Mouse (Mus musculus): Measurements from ENCODE around the gene Coa3. TPM values are rescaled to one million over a fixed set of nuclear protein-coding genes. Genes with fewer than 3 reads are reported as not detected.

The Coa3 gene
- polyA plus RNA-seq, 1 experiment: 194 TPM

- peaks cover 11% of the 10 kb centered on the region for H3K4me1 ChIP-seq (ENCODE audit: control insufficient read depth, insufficient read depth, low read length)
- no peak for DNase-seq
- WGBS: 47% methylated on average over 6 of the region's 6 CpGs
- no peak for TF ChIP-seq POLR2A (IDR thresholded peaks at IDR 0.05; ENCODE audit: borderline replicate concordance, extremely low read depth, low read depth, low read length)
- no peak for TF ChIP-seq CTCF (IDR thresholded peaks at IDR 0.05; ENCODE audit: insufficient read depth, low read length)
- no peak overlapping the region for H3K4me3 ChIP-seq (replicated peaks; ENCODE audit: extremely low read depth, low read depth, low read length)
Measured at GRCm38 (mm10) chr11:101259261-101259712, 19.6 kb downstream of the Coa3 start.

- DNase-seq: no peak
- WGBS: 74% methylated on average over 13 of the region's 13 CpGs
- no peak overlapping the region for H3K4me3 ChIP-seq (replicated peaks; ENCODE audit: extremely low read depth, low read depth, low read length)
- TF ChIP-seq CTCF (IDR thresholded peaks at IDR 0.05; ENCODE audit: insufficient read depth, low read length) (no peak), POLR2A (IDR thresholded peaks at IDR 0.05; ENCODE audit: borderline replicate concordance, extremely low read depth, low read depth, low read length) (no peak)
- peaks cover 10% of the 10 kb centered on the region for H3K4me1 ChIP-seq (ENCODE audit: control insufficient read depth, insufficient read depth, low read length)
Measured at GRCm38 (mm10) chr11:101255826-101256775, 22.8 kb downstream of the Coa3 start.

- WGBS: under 1% methylated on average over 40 of the region's 40 CpGs
Measured at GRCm38 (mm10) chr11:101253613-101254389, 25.1 kb downstream of the Coa3 start, which contains the start of gene Vps25. Vps25 (plus strand) TSS chr11:101253707.

GRCm38 (mm10) chr11:101252941-101253340, 26.0 kb downstream of the Coa3 start:
- peaks cover 5% of the 10 kb centered on the region for H3K4me1 ChIP-seq (ENCODE audit: control insufficient read depth, insufficient read depth, low read length)
- DNase-seq: no peak
- WGBS: under 1% methylated on average over 7 of the region's 7 CpGs
- peak overlapping the region; percentile 52 for H3K4me3 ChIP-seq (replicated peaks; ENCODE audit: extremely low read depth, low read depth, low read length)
- no peak for TF ChIP-seq POLR2A (IDR thresholded peaks at IDR 0.05; ENCODE audit: borderline replicate concordance, extremely low read depth, low read depth, low read length)
- TF ChIP-seq CTCF (IDR thresholded peaks at IDR 0.05; ENCODE audit: insufficient read depth, low read length): no peak

More at GRCm38 (mm10) chr11:101253613-101254389, 25.1 kb downstream of the Coa3 start, which contains the start of gene Vps25:
- H3K4me1 ChIP-seq (ENCODE audit: control insufficient read depth, insufficient read depth, low read length): peaks cover 5% of the 10 kb centered on the region
- no peak for TF ChIP-seq CTCF (IDR thresholded peaks at IDR 0.05; ENCODE audit: insufficient read depth, low read length)
- peak; percentile 96 for TF ChIP-seq POLR2A (IDR thresholded peaks at IDR 0.05; ENCODE audit: borderline replicate concordance, extremely low read depth, low read depth, low read length)
- DNase-seq: peak; percentile 87
- peak within 1 kb of the TSS; percentile 97 for H3K4me3 ChIP-seq (replicated peaks; ENCODE audit: extremely low read depth, low read depth, low read length)

GRCm38 (mm10) chr11:101251031-101251430, 27.9 kb downstream of the Coa3 start:
- TF ChIP-seq CTCF (IDR thresholded peaks at IDR 0.05; ENCODE audit: insufficient read depth, low read length) (no peak), POLR2A (IDR thresholded peaks at IDR 0.05; ENCODE audit: borderline replicate concordance, extremely low read depth, low read depth, low read length) (no peak)

GRCm38 (mm10) chr11:101248258-101248994, 30.5 kb downstream of the Coa3 start:
- peak; percentile 64 for DNase-seq
- peak; percentile 48; the same call in 1 of the 2 replicates for TF ChIP-seq POLR2A (IDR thresholded peaks at IDR 0.05; ENCODE audit: borderline replicate concordance, extremely low read depth, low read depth, low read length)
- TF ChIP-seq CTCF (IDR thresholded peaks at IDR 0.05; ENCODE audit: insufficient read depth, low read length): peak; percentile 53
- WGBS: 20% methylated on average over 14 of the region's 14 CpGs
- H3K4me3 ChIP-seq (replicated peaks; ENCODE audit: extremely low read depth, low read depth, low read length): peak overlapping the region; percentile 66
- peaks cover 3% of the 10 kb centered on the region for H3K4me1 ChIP-seq (ENCODE audit: control insufficient read depth, insufficient read depth, low read length)

More at GRCm38 (mm10) chr11:101251031-101251430, 27.9 kb downstream of the Coa3 start:
- Histone ChIP-seq H3K4me3 (replicated peaks; ENCODE audit: extremely low read depth, low read depth, low read length) (no peak overlapping the region), H3K4me1 (ENCODE audit: control insufficient read depth, insufficient read depth, low read length) (peaks cover 5% of the 10 kb centered on the region)
- WGBS: 71% methylated on average over 2 of the region's 2 CpGs
- no peak for DNase-seq

GRCm38 (mm10) chr11:101247521-101248030, 31.3 kb downstream of the Coa3 start:
- DNase-seq: no peak
- H3K4me3 ChIP-seq (replicated peaks; ENCODE audit: extremely low read depth, low read depth, low read length): peak overlapping the region; percentile 66

GRCm38 (mm10) chr11:101246702-101247012, 32.3 kb downstream of the Coa3 start:
- TF ChIP-seq POLR2A (IDR thresholded peaks at IDR 0.05; ENCODE audit: borderline replicate concordance, extremely low read depth, low read depth, low read length): no peak
- TF ChIP-seq CTCF (IDR thresholded peaks at IDR 0.05; ENCODE audit: insufficient read depth, low read length): no peak

More at GRCm38 (mm10) chr11:101247521-101248030, 31.3 kb downstream of the Coa3 start:
- no peak for TF ChIP-seq CTCF (IDR thresholded peaks at IDR 0.05; ENCODE audit: insufficient read depth, low read length)
- TF ChIP-seq POLR2A (IDR thresholded peaks at IDR 0.05; ENCODE audit: borderline replicate concordance, extremely low read depth, low read depth, low read length): peak; percentile 41; the same call in 1 of the 2 replicates
- H3K4me1 ChIP-seq (ENCODE audit: control insufficient read depth, insufficient read depth, low read length): peaks cover under 1% of the 10 kb centered on the region
- 61% methylated on average over 6 of the region's 6 CpGs for WGBS

More at GRCm38 (mm10) chr11:101246702-101247012, 32.3 kb downstream of the Coa3 start:
- no peak for DNase-seq
- no peaks in the 10 kb centered on the region; the same call in 1 of the 2 replicates for H3K4me1 ChIP-seq (ENCODE audit: control insufficient read depth, insufficient read depth, low read length)
- H3K4me3 ChIP-seq (replicated peaks; ENCODE audit: extremely low read depth, low read depth, low read length): peak overlapping the region; percentile 66
- 14% methylated on average over 7 of the region's 7 CpGs for WGBS
